Mouse (Mus musculus): ENCODE measurements around the gene Sftpd. TPM values are rescaled to one million over a fixed set of nuclear protein-coding genes. Genes with fewer than 3 reads are reported as not detected.

Sftpd gene
- polyA plus RNA-seq (2015; fragmentation: Nextera tagmentation; extraction: Ambion mirVana), result not detected in 2 replicates

DNA sequence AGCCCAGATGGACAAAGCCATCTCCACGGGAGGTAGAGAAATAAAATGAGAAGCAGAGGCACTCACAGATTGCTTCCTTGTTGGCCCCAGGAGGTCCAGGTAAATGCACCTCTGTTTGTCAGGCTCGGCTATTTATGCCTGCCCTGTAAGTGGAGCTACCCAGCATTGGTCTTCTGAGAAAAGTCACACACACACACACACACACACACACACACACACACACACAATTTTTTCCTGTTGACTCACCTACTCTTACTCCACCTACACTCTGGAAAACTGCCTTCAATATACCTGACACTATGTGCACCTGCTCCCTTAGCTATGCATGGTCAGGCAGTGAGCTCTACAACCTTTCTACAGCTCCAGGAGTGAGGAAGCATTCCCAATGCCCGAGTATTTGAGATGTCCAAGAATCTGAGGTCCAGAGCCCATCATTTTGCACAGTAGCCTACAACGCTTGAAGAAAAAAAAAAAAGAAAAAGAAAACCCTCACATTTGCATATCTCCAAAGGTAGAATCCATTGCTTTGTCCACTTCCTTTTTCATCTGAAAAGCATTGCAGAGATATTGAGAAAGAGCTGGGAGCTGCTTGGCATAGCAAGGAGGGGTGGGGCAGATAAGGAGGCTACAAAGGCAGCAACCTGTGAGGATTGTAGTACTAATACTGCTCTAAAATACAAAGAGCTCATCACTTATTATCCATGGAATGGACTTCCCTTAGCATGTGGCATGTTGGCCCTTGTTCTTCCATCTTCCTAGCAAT is at the start of gene Sftpd:
Gene Sftpd (minus strand): TSS at position 91 of the 763 bp plus-strand sequence.
- Histone ChIP-seq H3K4me1 (replicated peaks) (no peaks in the 10 kb centered on the region), H3K27ac (replicated peaks) (no peak within 1 kb of the TSS), H3K4me3 (no peak within 1 kb of the TSS), H3K9me3 (no peaks in the 10 kb centered on the region), H3K36me3 (no peaks in the 10 kb centered on the region), H3K27me3 (no peaks in the 10 kb centered on the region), H3K4me2 (no peak within 1 kb of the TSS), H3K9ac (no peak within 1 kb of the TSS)
- no peak for ATAC-seq (ENCODE audit: low read depth)
- WGBS, result 82% methylated on average over 4 of the region's 4 CpGs

DNA sequence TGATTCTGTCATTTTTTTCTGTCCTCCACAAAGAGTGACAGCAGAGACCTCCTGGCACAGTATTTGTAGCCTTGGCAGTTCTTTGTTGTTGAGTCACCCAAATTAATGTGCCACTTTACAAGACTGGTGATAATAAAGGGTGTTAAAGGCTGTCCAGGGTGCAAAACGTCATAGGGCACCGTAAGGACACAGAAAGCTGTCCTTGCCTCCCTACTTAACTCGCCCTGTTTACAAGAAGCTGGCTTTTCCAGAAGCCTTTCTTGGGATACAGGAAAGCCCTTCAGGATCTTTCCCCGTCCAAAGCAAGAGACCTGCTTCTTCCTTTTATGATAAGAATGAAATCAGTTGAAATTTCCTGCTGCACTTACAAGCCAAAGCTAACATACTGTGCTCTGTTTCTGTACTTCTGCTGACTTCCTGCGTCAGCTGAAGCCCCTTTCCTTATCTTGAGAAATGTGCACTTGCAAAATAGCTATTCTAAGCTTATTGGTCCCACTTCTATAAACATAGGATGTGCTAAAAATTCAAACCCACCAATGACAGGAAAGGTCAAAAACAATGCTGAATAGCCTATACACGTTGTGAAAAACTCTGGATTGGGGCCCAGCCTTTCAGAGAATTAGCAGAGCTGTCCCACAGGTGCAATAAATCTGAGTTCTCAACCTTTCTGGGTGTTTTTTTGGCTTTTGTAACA is 13.2 kb upstream of the Sftpd start:
- Histone ChIP-seq H3K4me3 (no peak overlapping the region), H3K27ac (replicated peaks) (no peak overlapping the region)
- WGBS, result 63% methylated on average over 6 of the region's 6 CpGs

DNA sequence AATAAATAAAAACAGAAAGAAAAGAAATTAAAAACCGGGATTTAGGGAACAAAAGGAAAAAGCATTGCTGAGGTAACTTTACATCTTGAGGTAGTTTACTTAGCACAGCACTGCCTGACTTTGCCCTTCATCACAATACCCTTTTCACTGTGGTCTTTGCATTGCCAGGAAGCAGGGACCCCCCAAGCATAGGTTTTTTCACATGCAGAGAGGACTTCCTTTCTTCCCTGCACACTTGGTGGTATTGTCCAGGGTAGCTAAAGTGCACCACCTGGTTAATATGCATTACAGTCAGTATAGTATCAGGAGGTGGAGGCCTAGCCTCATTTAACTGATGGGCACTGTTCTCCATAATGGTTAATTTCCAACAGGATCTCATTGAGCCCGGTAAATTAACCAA is 4.5 kb upstream of the Sftpd start:
- WGBS, result 78% methylated on average over 2 of the region's 2 CpGs
- Histone ChIP-seq H3K4me1 (replicated peaks) (no peaks in the 10 kb centered on the region), H3K9me3 (no peaks in the 10 kb centered on the region), H3K27ac (replicated peaks) (no peak overlapping the region), H3K9ac (no peak overlapping the region), H3K4me3 (no peak overlapping the region), H3K27me3 (no peaks in the 10 kb centered on the region), H3K4me2 (no peak overlapping the region), H3K36me3 (no peaks in the 10 kb centered on the region)
- no peak for ATAC-seq (ENCODE audit: low read depth)

More for the DNA sequence above, 13.2 kb upstream of the Sftpd start:
- Histone ChIP-seq H3K4me2 (no peak overlapping the region), H3K9ac (no peak overlapping the region), H3K36me3 (no peaks in the 10 kb centered on the region), H3K27me3 (no peaks in the 10 kb centered on the region), H3K9me3 (no peaks in the 10 kb centered on the region), H3K4me1 (replicated peaks) (no peaks in the 10 kb centered on the region)
- no peak for ATAC-seq (ENCODE audit: low read depth)

DNA sequence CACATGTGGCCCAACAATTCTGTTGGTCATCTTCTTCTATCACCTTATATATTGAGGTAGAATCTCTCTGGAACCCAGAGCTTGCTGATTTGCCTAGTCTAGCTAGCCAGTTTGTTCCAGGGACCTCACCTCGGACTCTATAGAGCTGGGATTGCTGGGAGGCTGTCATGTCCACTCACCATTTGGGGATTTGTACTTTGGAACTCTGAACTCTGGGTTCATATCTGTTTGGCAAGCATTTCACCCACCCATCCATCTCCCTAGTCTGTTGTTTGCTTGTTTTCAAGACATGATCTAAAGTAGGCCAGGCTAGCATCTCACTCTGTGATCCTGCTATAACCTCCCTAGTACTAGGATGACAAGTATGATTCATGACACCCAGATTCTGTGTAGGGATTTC is 10.1 kb downstream of the Sftpd start:
- Histone ChIP-seq H3K36me3 (no peaks in the 10 kb centered on the region), H3K4me2 (no peak overlapping the region), H3K4me1 (replicated peaks) (no peaks in the 10 kb centered on the region), H3K27ac (replicated peaks) (no peak overlapping the region), H3K9me3 (no peaks in the 10 kb centered on the region), H3K27me3 (no peaks in the 10 kb centered on the region), H3K4me3 (no peak overlapping the region), H3K9ac (no peak overlapping the region)
- WGBS, result 75% methylated on average over 1 of the region's 1 CpGs
- no peak for ATAC-seq (ENCODE audit: low read depth)

DNA sequence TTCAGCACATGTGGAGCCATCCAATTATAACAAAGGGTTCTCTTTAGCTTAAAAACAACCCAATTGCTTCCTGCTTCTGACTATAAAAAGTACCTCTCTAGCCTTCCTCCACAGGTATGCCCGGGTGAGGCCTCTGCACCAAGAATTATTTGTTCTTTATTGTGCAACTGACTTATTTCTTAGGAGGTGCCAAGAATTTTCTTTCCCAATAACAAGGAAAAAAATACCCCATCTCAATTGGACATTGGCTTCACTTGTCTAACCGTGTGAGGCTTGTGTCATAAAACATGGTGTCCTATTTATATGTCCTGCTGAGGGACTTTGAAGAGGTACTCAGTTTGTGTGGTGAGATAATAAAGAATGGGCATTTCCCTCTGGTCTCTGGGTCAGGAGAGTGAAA is 14.4 kb downstream of the Sftpd start:
- WGBS, result 80% methylated on average over 2 of the region's 2 CpGs
- Histone ChIP-seq H3K36me3 (no peaks in the 10 kb centered on the region), H3K27ac (replicated peaks) (no peak overlapping the region), H3K4me3 (no peak overlapping the region), H3K9me3 (no peaks in the 10 kb centered on the region), H3K9ac (no peak overlapping the region), H3K4me1 (replicated peaks) (no peaks in the 10 kb centered on the region), H3K27me3 (no peaks in the 10 kb centered on the region), H3K4me2 (no peak overlapping the region)
- ATAC-seq (ENCODE audit: low read depth), result no peak

DNA sequence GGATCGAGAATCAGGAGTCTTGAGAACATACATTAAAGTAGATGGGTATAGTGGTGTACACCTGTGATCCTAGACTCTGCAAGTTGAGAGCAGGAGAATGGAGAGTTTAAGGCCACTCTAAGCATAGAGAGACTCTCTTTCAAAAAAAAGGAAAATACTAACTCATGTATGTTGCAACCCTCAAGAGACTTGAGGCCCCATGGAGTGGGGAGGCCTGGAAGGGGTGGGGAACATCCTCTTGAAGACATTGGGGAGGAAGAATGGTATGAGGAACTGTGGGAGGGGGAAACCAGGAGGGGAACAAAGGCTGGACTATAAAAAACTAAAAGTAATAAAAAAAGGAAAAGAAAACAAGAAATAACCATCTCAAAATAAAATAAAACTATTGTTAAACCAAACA is 16.4 kb downstream of the Sftpd start:
- Histone ChIP-seq H3K4me2 (no peak overlapping the region), H3K27me3 (no peaks in the 10 kb centered on the region), H3K9ac (no peak overlapping the region), H3K27ac (replicated peaks) (no peak overlapping the region), H3K4me1 (replicated peaks) (no peaks in the 10 kb centered on the region), H3K9me3 (no peaks in the 10 kb centered on the region), H3K36me3 (no peaks in the 10 kb centered on the region), H3K4me3 (no peak overlapping the region)
- 97% methylated on average over 1 of the region's 1 CpGs for WGBS
- ATAC-seq (ENCODE audit: low read depth), result no peak

DNA sequence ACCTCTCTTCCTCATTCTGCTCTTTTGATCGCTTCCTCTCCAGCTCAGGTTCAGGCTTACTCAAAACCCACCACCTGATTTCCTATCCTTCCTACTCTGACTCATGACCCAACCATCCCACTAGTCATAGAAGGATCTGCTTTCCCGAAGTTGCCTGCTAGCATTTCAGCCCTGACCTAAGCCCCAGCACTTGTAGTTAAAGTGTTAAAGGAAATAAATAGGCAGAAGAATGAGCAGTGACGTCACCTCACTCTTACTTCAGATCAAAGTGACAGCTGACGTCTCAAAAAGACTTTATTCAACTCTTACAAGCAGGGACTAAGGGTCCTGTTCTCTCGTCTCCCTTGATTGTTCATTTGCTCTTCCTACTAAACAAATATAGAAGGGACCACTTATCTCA is 17.7 kb downstream of the Sftpd start:
- H3K27me3 ChIP-seq, result no peaks in the 10 kb centered on the region
- no peaks in the 10 kb centered on the region for H3K4me1 ChIP-seq (replicated peaks)
- H3K9me3 ChIP-seq, result no peaks in the 10 kb centered on the region
- no peak overlapping the region for H3K4me2 ChIP-seq
- H3K27ac ChIP-seq (replicated peaks), result no peak overlapping the region
- H3K9ac ChIP-seq, result no peak overlapping the region
- no peaks in the 10 kb centered on the region for H3K36me3 ChIP-seq
- no peak overlapping the region for H3K4me3 ChIP-seq
- ATAC-seq (ENCODE audit: low read depth), result no peak
- WGBS, result 76% methylated on average over 5 of the region's 5 CpGs

DNA sequence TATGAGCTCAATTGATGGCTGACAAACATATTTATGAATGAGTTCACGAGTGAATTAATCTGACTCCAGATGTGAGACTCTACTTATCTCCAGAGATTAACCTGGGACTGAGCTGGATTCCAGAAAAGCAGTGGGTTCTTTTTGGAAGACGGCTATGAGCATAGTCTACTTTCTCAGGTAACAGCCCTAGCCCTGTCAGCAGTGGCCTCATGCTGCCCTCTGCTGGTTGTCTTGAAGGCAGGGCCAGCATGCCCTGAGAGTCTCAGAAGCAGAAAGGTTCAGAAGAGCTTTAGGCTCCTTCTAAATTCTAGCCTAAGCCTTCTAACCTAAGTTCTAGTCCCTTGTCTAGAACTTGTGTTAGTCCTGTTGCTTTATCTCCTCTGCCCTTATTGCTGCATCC is 22.3 kb downstream of the Sftpd start:
- no peak overlapping the region for H3K4me3 ChIP-seq
- no peak for ATAC-seq (ENCODE audit: low read depth)
- no peak overlapping the region for H3K27ac ChIP-seq (replicated peaks)
- H3K36me3 ChIP-seq, result no peaks in the 10 kb centered on the region
- WGBS, result 21% methylated on average over 2 of the region's 2 CpGs
- H3K4me1 ChIP-seq (replicated peaks), result no peaks in the 10 kb centered on the region
- H3K9me3 ChIP-seq, result no peaks in the 10 kb centered on the region
- H3K9ac ChIP-seq, result no peak overlapping the region
- H3K27me3 ChIP-seq, result no peaks in the 10 kb centered on the region
- no peak overlapping the region for H3K4me2 ChIP-seq

DNA sequence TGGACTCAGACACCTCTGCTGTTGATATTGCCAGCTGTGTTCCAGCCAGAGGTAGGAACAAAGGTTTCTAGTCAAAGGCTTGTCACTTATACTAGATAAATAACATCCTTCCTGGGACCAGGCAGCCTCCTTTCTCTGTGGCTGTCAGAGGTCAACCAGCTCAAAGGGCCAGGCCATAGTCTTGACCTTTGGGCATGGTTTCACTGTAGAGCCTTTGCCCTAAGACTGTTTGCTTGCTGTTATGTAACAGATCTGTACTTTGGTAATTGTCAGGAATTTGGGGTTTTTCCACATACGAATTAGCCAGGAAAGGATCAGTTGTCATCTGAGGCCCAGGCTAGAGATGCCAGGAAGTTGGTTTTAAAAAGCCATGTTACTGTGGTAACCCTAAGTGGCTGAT is 24.2 kb downstream of the Sftpd start:
- H3K4me3 ChIP-seq, result no peak overlapping the region
- H3K9ac ChIP-seq, result no peak overlapping the region
- H3K4me1 ChIP-seq (replicated peaks), result no peaks in the 10 kb centered on the region
- H3K36me3 ChIP-seq, result no peaks in the 10 kb centered on the region
- H3K4me2 ChIP-seq, result no peak overlapping the region
- ATAC-seq (ENCODE audit: low read depth), result no peak
- WGBS, result 50% methylated on average over 1 of the region's 1 CpGs
- no peak overlapping the region for H3K27ac ChIP-seq (replicated peaks)
- H3K9me3 ChIP-seq, result no peaks in the 10 kb centered on the region
- no peaks in the 10 kb centered on the region for H3K27me3 ChIP-seq

DNA sequence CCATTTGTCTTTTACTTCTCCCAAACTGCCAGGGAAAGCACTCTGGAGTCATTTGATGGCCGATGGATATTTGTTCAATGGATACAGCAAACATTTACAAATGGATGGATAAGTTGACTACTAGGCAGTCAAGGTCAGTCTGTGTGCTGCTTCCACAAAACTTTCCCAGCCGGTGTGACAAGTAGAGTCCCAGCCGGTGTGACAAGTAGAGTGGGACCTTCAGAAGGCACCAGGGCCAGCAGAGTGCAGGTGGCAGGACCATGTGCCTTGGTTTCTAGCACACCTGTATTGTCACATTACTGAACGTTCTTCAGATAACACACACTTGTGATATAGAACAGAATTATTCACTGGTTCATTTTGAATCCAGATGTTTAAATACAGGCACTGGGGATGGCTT is 24.9 kb downstream of the Sftpd start:
- WGBS, result 84% methylated on average over 4 of the region's 4 CpGs
- no peak overlapping the region for H3K9ac ChIP-seq

DNA sequence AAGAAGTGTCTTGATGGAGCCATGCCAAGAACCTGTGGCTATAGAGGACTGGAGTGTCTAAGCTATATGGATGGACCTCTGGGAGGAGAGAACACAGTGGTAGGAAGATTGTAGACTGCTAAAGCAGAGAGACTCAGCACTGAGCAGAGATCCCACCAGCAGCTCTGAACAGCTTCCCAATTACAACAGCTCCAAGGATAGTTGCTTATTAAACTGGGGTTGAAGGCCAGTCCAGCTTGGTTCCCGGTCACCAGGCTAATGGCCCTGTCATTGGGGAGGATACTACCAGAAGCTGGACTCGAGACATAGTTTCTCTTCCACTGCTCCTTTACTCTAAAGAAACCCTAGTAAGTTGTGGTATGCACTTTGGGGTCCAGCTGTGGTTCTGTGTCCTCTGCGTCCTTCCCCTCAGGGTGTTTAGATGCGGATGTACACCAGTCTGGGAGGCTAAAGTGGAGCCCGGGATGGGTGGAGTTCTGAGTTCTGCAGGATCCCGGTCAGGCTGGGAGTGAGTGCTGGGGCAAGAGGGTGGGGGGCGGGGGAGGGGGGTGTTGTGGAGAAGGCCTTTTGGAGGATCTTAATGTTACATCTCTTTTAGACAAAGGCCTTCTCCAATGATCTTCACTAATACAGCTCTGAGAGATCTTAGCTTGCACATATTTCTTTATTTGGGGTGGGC is 33.6 kb downstream of the Sftpd start, which contains the start of gene Mbl1:
Gene Mbl1 (plus strand): TSS at position 239 of the 679 bp plus-strand sequence.
- H3K9ac ChIP-seq, result no peak within 1 kb of the TSS
- no peak within 1 kb of the TSS for H3K27ac ChIP-seq (replicated peaks)
- no peaks in the 10 kb centered on the region for H3K4me1 ChIP-seq (replicated peaks)
- no peaks in the 10 kb centered on the region for H3K27me3 ChIP-seq
- no peak within 1 kb of the TSS for H3K4me3 ChIP-seq
- no peaks in the 10 kb centered on the region for H3K36me3 ChIP-seq
- H3K9me3 ChIP-seq, result no peaks in the 10 kb centered on the region
- ATAC-seq (ENCODE audit: low read depth), result no peak
- no peak within 1 kb of the TSS for H3K4me2 ChIP-seq
- WGBS, result 96% methylated on average over 7 of the region's 7 CpGs

More for the DNA sequence above, 24.9 kb downstream of the Sftpd start:
- Histone ChIP-seq H3K9me3 (no peaks in the 10 kb centered on the region), H3K4me2 (no peak overlapping the region), H3K4me3 (no peak overlapping the region), H3K27me3 (no peaks in the 10 kb centered on the region), H3K36me3 (no peaks in the 10 kb centered on the region), H3K27ac (replicated peaks) (no peak overlapping the region), H3K4me1 (replicated peaks) (no peaks in the 10 kb centered on the region)
- no peak for ATAC-seq (ENCODE audit: low read depth)

DNA sequence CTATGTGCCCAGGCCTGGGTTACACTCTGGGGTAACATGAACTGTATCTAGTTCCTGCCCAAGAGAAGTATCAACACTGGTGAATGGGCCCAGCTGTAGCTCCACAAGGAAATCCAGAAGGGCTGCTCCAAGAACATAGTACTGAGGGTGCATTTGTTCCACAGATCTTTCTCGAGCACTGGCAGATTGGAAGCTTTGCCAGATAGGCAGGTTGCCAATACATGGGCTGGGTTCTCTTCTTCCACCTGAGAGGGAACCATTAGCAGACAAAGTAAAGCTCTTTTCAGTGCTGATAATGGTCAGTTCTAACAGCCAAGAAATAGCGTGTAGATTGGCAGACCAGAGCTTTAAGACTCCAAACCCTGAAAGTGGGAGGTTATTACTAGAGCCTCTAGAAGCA is 37.6 kb downstream of the Sftpd start:
- 82% methylated on average over 2 of the region's 2 CpGs for WGBS
- Histone ChIP-seq H3K4me3 (no peak overlapping the region), H3K4me2 (no peak overlapping the region), H3K4me1 (replicated peaks) (no peaks in the 10 kb centered on the region), H3K9ac (no peak overlapping the region), H3K36me3 (no peaks in the 10 kb centered on the region), H3K9me3 (no peaks in the 10 kb centered on the region), H3K27me3 (no peaks in the 10 kb centered on the region), H3K27ac (replicated peaks) (no peak overlapping the region)
- no peak for ATAC-seq (ENCODE audit: low read depth)

Measured in neural tube, embryonic 13.5 days (tissue).